Mouse (Mus musculus) hindbrain, embryonic 15.5 days (tissue): ENCODE measurements around the gene Eif2ak3. TPM values are rescaled to one million over a fixed set of nuclear protein-coding genes. Genes with fewer than 3 reads are reported as not detected.

Experiments used
- ATAC-seq: fragments of 200-750 bp; cut with Nextera tagmentation; 2 replicates; pipeline ENCODE4 v1.8.0; 2017; ENCODE audit warnings: low read depth, moderate number of reproducible peaks, moderate TSS enrichment; ENCODE audit not compliant: low FRiP score
- H3K27ac ChIP-seq: fragments of 300-500 bp; sonication (generic); replicated peaks from 2 replicates; pipeline ENCODE4 v1.5.1; 2015; ENCODE audit warnings: mild to moderate bottlenecking, inconsistent platforms
- H3K27me3 ChIP-seq: fragments of 300-500 bp; sonication (generic); 2 replicates; pipeline ENCODE4 v1.6.1; 2015; ENCODE audit warnings: control low read depth, inconsistent platforms
- H3K36me3 ChIP-seq: fragments of 300-500 bp; sonication (generic); 2 replicates; pipeline ENCODE4 v1.6.1; 2015; ENCODE audit warnings: control low read depth, inconsistent platforms
- H3K4me1 ChIP-seq: fragments of 300-500 bp; sonication (generic); replicated peaks from 2 replicates; pipeline ENCODE4 v1.6.1; 2015; ENCODE audit warnings: control low read depth, inconsistent platforms
- H3K4me2 ChIP-seq: fragments of 300-500 bp; sonication (generic); 2 replicates; pipeline ENCODE4 v1.6.1; 2015; ENCODE audit warnings: moderate library complexity, mild to moderate bottlenecking, inconsistent platforms
- H3K4me3 ChIP-seq: fragments of 300-500 bp; sonication (generic); 2 replicates; pipeline ENCODE4 v1.5.1; 2015; ENCODE audit warnings: mild to moderate bottlenecking, inconsistent platforms
- H3K9ac ChIP-seq: fragments of 300-500 bp; sonication (generic); 2 replicates; pipeline ENCODE4 v1.6.1; 2015; ENCODE audit warnings: inconsistent platforms
- H3K9me3 ChIP-seq: fragments of 300-500 bp; sonication (generic); 2 replicates; pipeline ENCODE4 v1.6.1; 2016; ENCODE audit warnings: control low read depth, inconsistent platforms
- WGBS: fragments of 180-500 bp; shearing (Covaris S2); methylation state at CpG from one replicate; pipeline ENCODE4 v1.1.7; 2015; 5-methylcytosine and 5-hydroxymethylcytosine counted together
- polyA plus RNA-seq: library from polyadenylated mRNA; unstranded; fragments of >200 nt; fragmentation: Nextera tagmentation; extraction: Ambion mirVana; gene quantifications from 2 replicates; pipeline ENCODE4 v1.2.1, GENCODE M21; 2015

Gene Eif2ak3
- polyA plus RNA-seq, 1 experiment from 2014 or later, result 12.4 TPM

DNA sequence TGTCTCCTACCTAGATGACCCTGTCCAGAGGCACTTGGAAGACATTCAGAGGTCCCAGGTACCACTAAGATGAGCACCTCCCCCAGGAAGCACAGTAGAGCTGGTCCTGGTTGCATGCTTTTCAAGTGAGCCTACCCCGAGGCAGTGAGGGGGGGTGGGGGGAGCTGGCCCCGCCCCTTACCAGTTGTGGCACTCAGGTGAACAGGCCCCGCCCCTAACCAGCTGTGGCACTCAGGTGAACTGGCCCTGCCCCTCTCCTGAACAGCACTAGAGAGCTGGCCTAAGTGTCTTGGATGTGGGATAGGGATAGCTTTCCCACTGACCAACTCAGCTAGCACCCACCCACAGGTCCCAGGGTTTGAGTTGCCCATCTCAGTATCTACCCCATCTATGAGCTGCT lies 5.8 kb upstream of the Eif2ak3 start:
- H3K36me3 ChIP-seq, result no peaks in the 10 kb centered on the region
- no peak overlapping the region for H3K4me3 ChIP-seq
- ATAC-seq, result no peak

GRCm38 (mm10) chr6:70840281-70840680 lies 4.0 kb upstream of the Eif2ak3 start:
- ATAC-seq, result no peak
- WGBS, result 68% methylated on average over 5 of the region's 5 CpGs
- no peak overlapping the region for H3K4me2 ChIP-seq

More for the DNA sequence above, 5.8 kb upstream of the Eif2ak3 start:
- H3K9me3 ChIP-seq, result no peaks in the 10 kb centered on the region
- H3K27ac ChIP-seq, result no peak overlapping the region
- H3K4me1 ChIP-seq, result peaks cover 7% of the 10 kb centered on the region; the same call in 1 of the 2 replicates
- 55% methylated on average over 3 of the region's 3 CpGs for WGBS
- H3K9ac ChIP-seq, result no peak overlapping the region
- no peaks in the 10 kb centered on the region for H3K27me3 ChIP-seq
- no peak overlapping the region for H3K4me2 ChIP-seq

DNA sequence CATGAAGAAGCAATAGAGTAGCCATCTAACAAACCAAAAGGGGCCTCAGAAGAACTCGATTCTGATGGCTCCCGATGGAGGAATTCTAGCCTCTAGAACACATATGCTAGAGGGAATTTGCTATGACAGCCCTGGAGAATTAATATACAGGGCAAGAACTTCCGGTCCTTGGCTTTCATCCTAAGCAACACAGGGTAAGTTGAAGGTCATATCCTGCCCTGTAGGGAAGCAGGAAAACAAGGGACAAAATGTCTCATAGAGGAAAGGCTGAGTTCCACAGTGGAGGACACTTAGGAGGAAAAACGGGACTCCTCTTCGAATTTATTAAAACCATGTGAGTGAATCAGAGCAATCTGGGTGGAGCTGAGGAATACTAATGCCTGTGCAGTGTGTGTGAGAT lies 1.3 kb upstream of the Eif2ak3 start:
- no peak for ATAC-seq
- H3K4me2 ChIP-seq, result peak overlapping the region; percentile 77
- no peak overlapping the region for H3K4me3 ChIP-seq
- H3K9me3 ChIP-seq, result no peaks in the 10 kb centered on the region
- no peak overlapping the region for H3K9ac ChIP-seq
- H3K36me3 ChIP-seq, result no peaks in the 10 kb centered on the region
- H3K27ac ChIP-seq, result 0 out of 2 replicates have a peak overlapping the region, but pooled peaks have one; percentile 82
- H3K27me3 ChIP-seq, result no peaks in the 10 kb centered on the region
- WGBS, result 62% methylated on average over 5 of the region's 5 CpGs
- peaks cover 35% of the 10 kb centered on the region for H3K4me1 ChIP-seq

More at GRCm38 (mm10) chr6:70840281-70840680, 4.0 kb upstream of the Eif2ak3 start:
- no peak overlapping the region for H3K27ac ChIP-seq
- H3K9me3 ChIP-seq, result no peaks in the 10 kb centered on the region
- no peak overlapping the region for H3K4me3 ChIP-seq
- H3K4me1 ChIP-seq, result peaks cover 12% of the 10 kb centered on the region; the same call in 1 of the 2 replicates
- H3K36me3 ChIP-seq, result no peaks in the 10 kb centered on the region
- no peak overlapping the region for H3K9ac ChIP-seq
- H3K27me3 ChIP-seq, result no peaks in the 10 kb centered on the region

- H3K4me2 ChIP-seq, result peak overlapping the region; percentile 60
- H3K27ac ChIP-seq, result peak overlapping the region; percentile 89
- WGBS, result 2% methylated on average over 38 of the region's 38 CpGs
- H3K36me3 ChIP-seq, result no peaks in the 10 kb centered on the region
- no peaks in the 10 kb centered on the region for H3K27me3 ChIP-seq
- H3K4me3 ChIP-seq, result peak overlapping the region; percentile 74
- no peaks in the 10 kb centered on the region for H3K9me3 ChIP-seq
- ATAC-seq, result no peak
- peak overlapping the region; percentile 68 for H3K9ac ChIP-seq
- H3K4me1 ChIP-seq, result peaks cover 42% of the 10 kb centered on the region
Measured at GRCm38 (mm10) chr6:70844896-70845646, 756 bp downstream of the Eif2ak3 start.

GRCm38 (mm10) chr6:70847386-70847785 lies 3.1 kb downstream of the Eif2ak3 start:
- H3K9ac ChIP-seq, result no peak overlapping the region
- no peaks in the 10 kb centered on the region for H3K9me3 ChIP-seq
- no peaks in the 10 kb centered on the region for H3K36me3 ChIP-seq
- peak overlapping the region; percentile 45; the same call in 1 of the 2 replicates for H3K4me2 ChIP-seq
- H3K27me3 ChIP-seq, result no peaks in the 10 kb centered on the region
- WGBS, result 52% methylated on average over 3 of the region's 3 CpGs
- H3K27ac ChIP-seq, result no peak overlapping the region
- ATAC-seq, result no peak
- H3K4me1 ChIP-seq, result peaks cover 44% of the 10 kb centered on the region
- H3K4me3 ChIP-seq, result no peak overlapping the region

DNA sequence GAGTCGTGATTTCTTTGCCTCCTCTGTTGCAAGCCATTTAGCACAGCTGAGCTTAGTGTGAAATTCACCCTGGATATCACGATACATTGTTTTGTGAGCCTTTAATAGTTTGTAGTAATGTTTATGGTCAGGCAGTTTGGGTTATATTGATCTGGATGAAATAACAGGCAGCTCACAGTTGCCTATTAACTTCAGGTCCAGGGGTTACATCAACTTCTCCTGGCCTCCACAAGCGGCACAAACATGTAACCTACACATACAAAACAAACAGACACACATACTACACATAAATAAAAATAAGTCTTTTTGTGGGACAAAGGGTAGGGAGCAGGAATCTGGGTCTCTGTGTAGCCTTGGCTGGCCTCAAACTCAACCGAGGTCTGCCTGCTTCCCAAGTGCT lies 9.1 kb downstream of the Eif2ak3 start:
- Histone ChIP-seq H3K36me3 (no peaks in the 10 kb centered on the region), H3K4me3 (no peak overlapping the region), H3K27ac (no peak overlapping the region), H3K9me3 (no peaks in the 10 kb centered on the region), H3K27me3 (no peaks in the 10 kb centered on the region), H3K4me1 (peaks cover 8% of the 10 kb centered on the region; the same call in 1 of the 2 replicates), H3K4me2 (no peak overlapping the region), H3K9ac (no peak overlapping the region)
- WGBS, result 87% methylated on average over 4 of the region's 4 CpGs
- no peak for ATAC-seq

DNA sequence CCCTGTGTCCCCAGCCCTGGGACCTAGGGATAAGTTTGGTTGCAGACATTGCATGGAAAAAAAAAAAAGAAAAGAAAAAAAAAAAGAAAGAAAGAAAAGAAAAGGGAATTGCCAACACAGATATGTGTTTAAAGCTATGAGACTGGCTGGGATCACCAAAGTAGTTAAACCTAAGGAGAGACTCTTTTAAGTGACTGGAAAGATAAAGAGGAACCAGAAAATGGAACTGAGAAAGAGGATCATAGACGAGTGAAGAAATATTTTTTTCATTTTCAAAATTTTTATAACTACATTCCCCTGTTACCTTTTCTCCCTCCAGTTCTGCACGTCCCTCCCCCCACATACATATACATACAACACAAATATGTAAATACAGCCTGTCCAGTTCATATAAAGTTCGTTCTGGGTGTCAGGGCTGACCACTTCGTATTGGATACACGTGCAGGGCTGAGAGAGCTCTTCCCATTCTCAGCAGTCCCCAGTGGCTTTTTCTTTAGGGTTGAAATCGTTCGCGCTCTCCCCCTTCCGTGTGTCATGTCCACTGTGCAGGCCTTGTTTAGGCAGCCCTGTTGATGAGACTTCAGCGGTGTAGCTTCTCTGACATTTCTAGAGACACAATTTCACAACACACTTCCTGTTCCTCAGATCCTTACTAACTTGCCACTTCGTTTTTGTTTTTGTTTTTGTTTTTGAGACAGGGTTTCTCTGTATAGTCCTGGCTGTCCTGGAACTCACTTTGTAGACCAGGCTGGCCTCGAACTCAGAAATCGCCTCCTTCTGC lies 11.4 kb downstream of the Eif2ak3 start:
- Histone ChIP-seq H3K9ac (no peak overlapping the region), H3K9me3 (no peaks in the 10 kb centered on the region), H3K4me3 (no peak overlapping the region), H3K4me1 (no peaks in the 10 kb centered on the region), H3K36me3 (peaks cover 11% of the 10 kb centered on the region), H3K27ac (no peak overlapping the region), H3K27me3 (no peaks in the 10 kb centered on the region), H3K4me2 (no peak overlapping the region)
- no peak for ATAC-seq
- WGBS, result 87% methylated on average over 13 of the region's 13 CpGs

DNA sequence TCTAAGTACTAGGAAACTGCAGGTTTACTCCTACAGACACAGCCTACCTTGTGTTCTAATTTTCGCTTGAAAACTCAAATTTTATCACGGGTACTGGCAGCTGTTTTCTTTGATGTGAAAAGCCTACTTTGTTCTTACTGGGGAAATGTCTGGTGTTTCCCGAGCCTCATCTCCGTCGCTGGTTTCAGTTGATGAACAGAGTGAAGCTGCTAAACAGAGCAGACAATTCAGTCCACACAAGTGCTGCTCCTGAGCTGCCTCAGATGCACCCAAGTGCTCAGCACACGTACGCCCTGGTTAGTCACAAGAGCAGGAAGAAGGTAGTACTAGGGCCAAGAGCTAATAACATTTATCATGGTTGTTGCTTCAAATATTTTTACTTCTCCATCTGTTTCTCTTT lies 18.4 kb downstream of the Eif2ak3 start:
- WGBS, result 89% methylated on average over 7 of the region's 7 CpGs
- no peak overlapping the region for H3K4me2 ChIP-seq
- H3K27me3 ChIP-seq, result no peaks in the 10 kb centered on the region
- no peaks in the 10 kb centered on the region for H3K9me3 ChIP-seq
- no peak for ATAC-seq
- H3K27ac ChIP-seq, result no peak overlapping the region
- H3K4me3 ChIP-seq, result no peak overlapping the region
- H3K9ac ChIP-seq, result no peak overlapping the region
- no peaks in the 10 kb centered on the region for H3K4me1 ChIP-seq
- peaks cover 11% of the 10 kb centered on the region for H3K36me3 ChIP-seq

DNA sequence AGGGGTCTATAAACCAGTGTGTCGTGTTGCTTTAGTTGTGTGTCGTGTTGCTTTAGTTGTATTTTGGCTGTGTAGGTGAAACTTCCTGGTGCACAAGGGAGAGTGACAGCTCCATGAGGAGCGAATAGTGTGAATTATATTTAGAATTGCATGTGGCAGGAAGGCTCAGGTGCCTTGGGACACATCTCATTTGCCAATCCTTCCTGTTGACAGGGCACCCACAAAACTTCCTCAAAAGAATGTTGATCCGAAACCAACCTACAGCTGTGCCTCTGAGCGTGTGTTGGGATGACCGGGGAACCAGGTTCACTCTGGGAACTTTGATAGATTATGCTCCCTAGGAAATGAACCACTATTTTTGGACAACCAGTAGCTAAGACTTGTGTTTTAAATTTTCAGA lies 20.0 kb downstream of the Eif2ak3 start:
- H3K27ac ChIP-seq, result no peak overlapping the region
- H3K36me3 ChIP-seq, result peaks cover 6% of the 10 kb centered on the region
- no peaks in the 10 kb centered on the region for H3K27me3 ChIP-seq
- H3K4me1 ChIP-seq, result no peaks in the 10 kb centered on the region
- no peak for ATAC-seq
- H3K4me3 ChIP-seq, result no peak overlapping the region
- no peaks in the 10 kb centered on the region for H3K9me3 ChIP-seq
- H3K4me2 ChIP-seq, result no peak overlapping the region
- WGBS, result 89% methylated on average over 6 of the region's 6 CpGs
- H3K9ac ChIP-seq, result no peak overlapping the region

DNA sequence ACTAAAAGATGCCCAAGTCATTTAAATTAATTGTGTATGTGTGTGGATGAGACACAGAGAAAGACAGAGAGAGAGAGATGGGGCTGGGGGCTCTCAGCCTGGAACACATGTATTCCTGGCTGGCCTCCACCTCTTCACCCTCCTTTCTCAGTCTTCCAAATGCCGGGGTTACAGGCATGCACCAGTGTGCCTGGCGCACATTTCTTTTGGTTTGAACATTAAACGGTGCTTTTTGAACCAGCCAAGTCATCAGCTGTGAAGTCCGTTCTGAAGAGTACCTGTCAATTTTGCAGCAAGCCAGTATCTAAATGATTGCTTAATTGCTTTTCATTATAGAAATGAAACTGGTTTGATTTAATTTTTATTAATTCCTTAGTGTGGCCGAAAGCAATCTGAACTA lies 22.4 kb downstream of the Eif2ak3 start:
- no peaks in the 10 kb centered on the region for H3K9me3 ChIP-seq
- no peak overlapping the region for H3K9ac ChIP-seq
- H3K27me3 ChIP-seq, result no peaks in the 10 kb centered on the region
- peaks cover 6% of the 10 kb centered on the region; the same call in 1 of the 2 replicates for H3K4me1 ChIP-seq
- no peak overlapping the region for H3K27ac ChIP-seq
- no peaks in the 10 kb centered on the region for H3K36me3 ChIP-seq
- 51% methylated on average over 5 of the region's 5 CpGs for WGBS
- no peak overlapping the region for H3K4me3 ChIP-seq
- no peak for ATAC-seq
- H3K4me2 ChIP-seq, result no peak overlapping the region

- no peak for ATAC-seq
- 91% methylated on average over 9 of the region's 9 CpGs for WGBS
Measured at GRCm38 (mm10) chr6:70867297-70867696, 23.0 kb downstream of the Eif2ak3 start.

DNA sequence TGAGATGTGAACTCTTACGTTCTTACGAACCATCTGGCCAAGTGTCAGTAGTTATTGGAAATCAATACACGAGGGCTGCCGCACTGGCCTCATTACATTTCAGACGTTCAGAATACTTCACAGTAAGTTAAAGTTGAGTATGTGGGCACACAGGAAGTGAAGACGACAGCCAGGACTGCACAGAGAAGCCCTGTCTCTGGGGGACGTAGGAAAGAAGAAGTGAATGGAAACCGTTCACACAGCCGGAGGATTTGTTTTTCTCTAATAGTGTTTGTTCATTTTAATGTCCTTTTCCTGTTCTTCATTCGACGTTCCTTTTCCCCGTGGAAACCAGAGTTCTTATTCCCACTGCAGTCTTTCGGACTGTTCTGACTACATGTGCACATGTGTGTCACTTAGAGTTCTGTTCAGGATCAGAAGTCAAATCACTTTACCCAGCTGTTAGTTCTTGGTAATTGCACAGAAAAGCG lies 27.2 kb downstream of the Eif2ak3 start:
- Histone ChIP-seq H3K9me3 (no peaks in the 10 kb centered on the region), H3K27ac (no peak overlapping the region), H3K36me3 (no peaks in the 10 kb centered on the region), H3K4me1 (peaks cover 14% of the 10 kb centered on the region), H3K27me3 (no peaks in the 10 kb centered on the region), H3K4me2 (no peak overlapping the region), H3K4me3 (no peak overlapping the region), H3K9ac (no peak overlapping the region)
- no peak; the same call in 1 of the 2 replicates for ATAC-seq
- 58% methylated on average over 14 of the region's 14 CpGs for WGBS

More at GRCm38 (mm10) chr6:70867297-70867696, 23.0 kb downstream of the Eif2ak3 start:
- no peaks in the 10 kb centered on the region for H3K9me3 ChIP-seq
- peaks cover 10% of the 10 kb centered on the region for H3K4me1 ChIP-seq
- no peak overlapping the region for H3K4me3 ChIP-seq
- H3K36me3 ChIP-seq, result no peaks in the 10 kb centered on the region
- no peaks in the 10 kb centered on the region for H3K27me3 ChIP-seq
- no peak overlapping the region for H3K4me2 ChIP-seq
- H3K27ac ChIP-seq, result no peak overlapping the region
- no peak overlapping the region for H3K9ac ChIP-seq
